Mouse (Mus musculus) liver, embryonic 13.5 days (tissue): ENCODE measurements around the gene Cox5a. TPM values are rescaled to one million over a fixed set of nuclear protein-coding genes. Genes with fewer than 3 reads are reported as not detected.
A peak's percentile ranks its signal among the peaks of the same experiment; 100 is the strongest.

ENCODE experiments used
- ATAC-seq: fragments of 200-750 bp; cut with Nextera tagmentation; 2 replicates; pipeline ENCODE4 v1.8.0; 2017; ENCODE audit warnings: low read depth, mild to moderate bottlenecking, moderate number of reproducible peaks, moderate library complexity
- DNase-seq: peaks from one replicate; pipeline ENCODE4 v3.0.0; 2022
- H3K27ac ChIP-seq: fragments of 300-500 bp; sonication (generic); 2 replicates; pipeline ENCODE4 v1.5.1; 2015; ENCODE audit warnings: moderate library complexity, mild to moderate bottlenecking, inconsistent platforms
- H3K27me3 ChIP-seq: fragments of 300-500 bp; sonication (generic); 2 replicates; pipeline ENCODE4 v1.6.1; 2015; ENCODE audit warnings: mild to moderate bottlenecking, inconsistent platforms
- H3K36me3 ChIP-seq: fragments of 300-500 bp; sonication (generic); 2 replicates; pipeline ENCODE4 v1.6.1; 2015; ENCODE audit warnings: mild to moderate bottlenecking, inconsistent platforms
- H3K4me1 ChIP-seq: fragments of 300-500 bp; sonication (generic); replicated peaks from 2 replicates; pipeline ENCODE4 v1.6.1; 2015; ENCODE audit warnings: inconsistent platforms
- H3K4me2 ChIP-seq: fragments of 300-500 bp; sonication (generic); 2 replicates; pipeline ENCODE4 v1.6.1; 2015; ENCODE audit warnings: inconsistent platforms, mild to moderate bottlenecking, moderate library complexity
- H3K4me3 ChIP-seq: fragments of 300-500 bp; sonication (generic); replicated peaks from 2 replicates; pipeline ENCODE4 v1.5.1; 2015; ENCODE audit warnings: mild to moderate bottlenecking, inconsistent platforms
- H3K9ac ChIP-seq: fragments of 300-500 bp; sonication (generic); 2 replicates; pipeline ENCODE4 v1.6.1; 2015; ENCODE audit warnings: mild to moderate bottlenecking, inconsistent platforms
- H3K9me3 ChIP-seq: fragments of 300-500 bp; sonication (generic); replicated peaks from 2 replicates; pipeline ENCODE4 v1.6.1; 2016; ENCODE audit warnings: inconsistent platforms
- WGBS: fragments of 180-500 bp; shearing (Covaris S2); methylation state at CpG from one replicate; pipeline ENCODE4 v1.1.7; 2015; ENCODE audit not compliant: insufficient replicate concordance; 5-methylcytosine and 5-hydroxymethylcytosine counted together
- polyA plus RNA-seq: library from polyadenylated mRNA; unstranded; fragments of >200 nt; fragmentation: Nextera tagmentation; extraction: Ambion mirVana; gene quantifications from 2 replicates; pipeline ENCODE4 v1.2.1, GENCODE M21; 2015

The Cox5a gene
- polyA plus RNA-seq, 1 experiment from 2014 or later: 412 TPM

- H3K27ac ChIP-seq: no peak overlapping the region
- DNase-seq (no peak), ATAC-seq (no peak)
- H3K4me1 ChIP-seq: peaks cover 51% of the 10 kb centered on the region
- peaks cover 25% of the 10 kb centered on the region for H3K36me3 ChIP-seq
- no peak overlapping the region for H3K4me2 ChIP-seq
- H3K4me3 ChIP-seq: no peak overlapping the region
- no peaks in the 10 kb centered on the region for H3K9me3 ChIP-seq
- H3K27me3 ChIP-seq: no peaks in the 10 kb centered on the region
- no peak overlapping the region for H3K9ac ChIP-seq
These were observed 5.4 kb downstream of the Cox5a start for GRCm38 (mm10) chr9:57526435-57526834.

GRCm38 (mm10) chr9:57531946-57532345, 10.9 kb downstream of the Cox5a start:
- no peaks in the 10 kb centered on the region for H3K9me3 ChIP-seq
- peaks cover 55% of the 10 kb centered on the region for H3K36me3 ChIP-seq
- no peak overlapping the region for H3K4me3 ChIP-seq
- peaks cover 14% of the 10 kb centered on the region for H3K4me1 ChIP-seq
- no peak overlapping the region for H3K27ac ChIP-seq
- H3K9ac ChIP-seq: no peak overlapping the region
- no peak overlapping the region for H3K4me2 ChIP-seq
- ATAC-seq: no peak
- no peak for DNase-seq
- 90% methylated on average over 1 of the region's 1 CpGs for WGBS
- H3K27me3 ChIP-seq: no peaks in the 10 kb centered on the region

- WGBS: 82% methylated on average over 5 of the region's 5 CpGs
- no peak overlapping the region for H3K27ac ChIP-seq
These were observed 15.3 kb downstream of the Cox5a start for GRCm38 (mm10) chr9:57536362-57536761.

GRCm38 (mm10) chr9:57537044-57537727, 16.1 kb downstream of the Cox5a start, which contains the start of gene Fam219b:
TSS of gene Fam219b (plus strand) at chr9:57537528.
- no peaks in the 10 kb centered on the region for H3K27me3 ChIP-seq
- H3K36me3 ChIP-seq: peaks cover 49% of the 10 kb centered on the region
- peak within 1 kb of the TSS; percentile 95 for H3K4me2 ChIP-seq
- 2% methylated on average over 45 of the region's 45 CpGs for WGBS
- H3K9ac ChIP-seq: peak within 1 kb of the TSS; percentile 94
- H3K4me3 ChIP-seq: peak within 1 kb of the TSS; percentile 91
- peaks cover 40% of the 10 kb centered on the region for H3K4me1 ChIP-seq
- H3K9me3 ChIP-seq: no peaks in the 10 kb centered on the region
- DNase-seq (peak; percentile 86), ATAC-seq (peak; percentile 89)
- H3K27ac ChIP-seq: peak within 1 kb of the TSS; percentile 85

More at GRCm38 (mm10) chr9:57536362-57536761, 15.3 kb downstream of the Cox5a start:
- Histone ChIP-seq H3K36me3 (peaks cover 54% of the 10 kb centered on the region), H3K4me2 (peak overlapping the region; percentile 95), H3K27me3 (no peaks in the 10 kb centered on the region), H3K9me3 (no peaks in the 10 kb centered on the region), H3K4me1 (peaks cover 36% of the 10 kb centered on the region), H3K4me3 (peak overlapping the region; percentile 91; the same call in 1 of the 2 replicates), H3K9ac (peak overlapping the region; percentile 94)
- ATAC-seq: no peak
- DNase-seq: no peak

- H3K4me2 ChIP-seq: peak overlapping the region; percentile 95
- peaks cover 49% of the 10 kb centered on the region for H3K36me3 ChIP-seq
- ATAC-seq: peak; percentile 55
- under 1% methylated on average over 23 of the region's 24 CpGs for WGBS
- no peaks in the 10 kb centered on the region for H3K9me3 ChIP-seq
- DNase-seq: no peak
- H3K4me1 ChIP-seq: peaks cover 40% of the 10 kb centered on the region
- peak overlapping the region; percentile 85 for H3K27ac ChIP-seq
- peak overlapping the region; percentile 94 for H3K9ac ChIP-seq
- peak overlapping the region; percentile 91 for H3K4me3 ChIP-seq
- H3K27me3 ChIP-seq: no peaks in the 10 kb centered on the region
These were observed 16.7 kb downstream of the Cox5a start for GRCm38 (mm10) chr9:57537728-57538181.

- no peaks in the 10 kb centered on the region for H3K27me3 ChIP-seq
- no peak overlapping the region for H3K4me3 ChIP-seq
- no peak overlapping the region for H3K9ac ChIP-seq
- H3K4me1 ChIP-seq: peaks cover 40% of the 10 kb centered on the region
- no peak overlapping the region for H3K4me2 ChIP-seq
- peaks cover 54% of the 10 kb centered on the region for H3K36me3 ChIP-seq
- WGBS: 87% methylated on average over 2 of the region's 2 CpGs
- no peak for DNase-seq
- no peak overlapping the region for H3K27ac ChIP-seq
- ATAC-seq: no peak
- no peaks in the 10 kb centered on the region for H3K9me3 ChIP-seq
These were observed 18.5 kb downstream of the Cox5a start for GRCm38 (mm10) chr9:57539550-57539949.

- ATAC-seq: no peak
- Histone ChIP-seq H3K9ac (no peak overlapping the region), H3K4me1 (peaks cover 35% of the 10 kb centered on the region), H3K4me3 (no peak overlapping the region), H3K27me3 (no peaks in the 10 kb centered on the region), H3K27ac (no peak overlapping the region), H3K4me2 (no peak overlapping the region), H3K36me3 (peaks cover 61% of the 10 kb centered on the region), H3K9me3 (no peaks in the 10 kb centered on the region)
- WGBS: 13% methylated on average over 1 of the region's 1 CpGs
- no peak for DNase-seq
These were observed 20.2 kb downstream of the Cox5a start for GRCm38 (mm10) chr9:57541312-57541711.

GRCm38 (mm10) chr9:57543951-57544350, 22.9 kb downstream of the Cox5a start:
- DNase-seq: no peak
- H3K9ac ChIP-seq: no peak overlapping the region
- peaks cover 35% of the 10 kb centered on the region for H3K4me1 ChIP-seq
- no peaks in the 10 kb centered on the region for H3K27me3 ChIP-seq
- WGBS: 80% methylated on average over 3 of the region's 3 CpGs
- no peak overlapping the region for H3K4me2 ChIP-seq
- peaks cover 67% of the 10 kb centered on the region for H3K36me3 ChIP-seq
- no peaks in the 10 kb centered on the region for H3K9me3 ChIP-seq
- no peak overlapping the region for H3K27ac ChIP-seq
- H3K4me3 ChIP-seq: no peak overlapping the region
- no peak for ATAC-seq

- no peak overlapping the region for H3K4me3 ChIP-seq
- H3K36me3 ChIP-seq: peaks cover 57% of the 10 kb centered on the region
- H3K9ac ChIP-seq: peak overlapping the region; percentile 33; the same call in 1 of the 2 replicates
- 13% methylated on average over 5 of the region's 5 CpGs for WGBS
- peak overlapping the region; percentile 13; the same call in 1 of the 2 replicates for H3K27ac ChIP-seq
- H3K9me3 ChIP-seq: no peaks in the 10 kb centered on the region
- H3K27me3 ChIP-seq: no peaks in the 10 kb centered on the region
- peak overlapping the region; percentile 22 for H3K4me2 ChIP-seq
- H3K4me1 ChIP-seq: peaks cover 40% of the 10 kb centered on the region
- ATAC-seq (peak; percentile 69), DNase-seq (no peak)
These were observed 26.2 kb downstream of the Cox5a start for GRCm38 (mm10) chr9:57547287-57547686.

- H3K4me3 ChIP-seq: no peak overlapping the region
- H3K27me3 ChIP-seq: no peaks in the 10 kb centered on the region
- H3K9ac ChIP-seq: 0 out of 2 replicates have a peak overlapping the region, but pooled peaks have one; percentile 1
- peaks cover 51% of the 10 kb centered on the region for H3K36me3 ChIP-seq
- H3K4me2 ChIP-seq: peak overlapping the region; percentile 22
- no peaks in the 10 kb centered on the region for H3K9me3 ChIP-seq
- peak overlapping the region; percentile 13; the same call in 1 of the 2 replicates for H3K27ac ChIP-seq
- 71% methylated on average over 11 of the region's 11 CpGs for WGBS
- ATAC-seq: no peak
- peaks cover 41% of the 10 kb centered on the region for H3K4me1 ChIP-seq
- no peak for DNase-seq
These were observed 26.8 kb downstream of the Cox5a start for GRCm38 (mm10) chr9:57547869-57548268.

GRCm38 (mm10) chr9:57549186-57549585, 28.1 kb downstream of the Cox5a start:
- H3K27ac ChIP-seq: no peak overlapping the region
- H3K9me3 ChIP-seq: no peaks in the 10 kb centered on the region
- no peak overlapping the region for H3K4me3 ChIP-seq
- H3K4me1 ChIP-seq: peaks cover 41% of the 10 kb centered on the region
- 92% methylated on average over 4 of the region's 4 CpGs for WGBS
- ATAC-seq (no peak), DNase-seq (no peak)
- peaks cover 38% of the 10 kb centered on the region for H3K36me3 ChIP-seq
- no peak overlapping the region for H3K9ac ChIP-seq
- no peak overlapping the region for H3K4me2 ChIP-seq
- H3K27me3 ChIP-seq: no peaks in the 10 kb centered on the region
